Mouse (Mus musculus) forebrain, postnatal 0 days (tissue): ENCODE measurements at regions not wholly inside any gene's neighbourhood (a gene's known extent, or its start where the extent isn't known, plus 50 kb on each side); places are given as distances from the start of the nearest gene placed in this dataset.
A peak's percentile ranks its signal among the peaks of the same experiment; 100 is the strongest.

Experiments
- ATAC-seq: fragments of 200-750 bp; cut with Nextera tagmentation; 2 replicates; pipeline ENCODE4 v1.8.0; 2017; ENCODE audit warnings: mild to moderate bottlenecking, moderate library complexity
- DNase-seq: peaks from one replicate; pipeline ENCODE4 v3.0.0-alpha.2; 2015
- H3K27ac ChIP-seq: fragments of 300-500 bp; sonication (generic); 2 replicates; pipeline ENCODE4 v1.5.1; 2014; ENCODE audit warnings: low read depth, mild to moderate bottlenecking, antibody characterized with exemption, low read length, moderate library complexity, mixed read lengths
- H3K27me3 ChIP-seq: fragments of 300-500 bp; sonication (generic); 2 replicates; pipeline ENCODE4 v1.6.1; 2014; ENCODE audit warnings: mild to moderate bottlenecking, low read length, mixed read lengths; ENCODE audit not compliant: insufficient read depth
- H3K36me3 ChIP-seq: fragments of 300-500 bp; sonication (generic); 2 replicates; pipeline ENCODE4 v1.6.1; 2014; ENCODE audit warnings: mild to moderate bottlenecking, moderate library complexity; ENCODE audit not compliant: insufficient read depth
- H3K4me1 ChIP-seq: fragments of 300-500 bp; sonication (generic); 2 replicates; pipeline ENCODE4 v1.6.1; 2014; ENCODE audit warnings: antibody characterized with exemption; ENCODE audit not compliant: insufficient read depth
- H3K4me2 ChIP-seq: fragments of 300-500 bp; sonication (generic); 2 replicates; pipeline ENCODE4 v1.6.1; 2014; ENCODE audit warnings: low read depth, mild to moderate bottlenecking, moderate library complexity
- H3K4me3 ChIP-seq: fragments of 300-500 bp; sonication (generic); 2 replicates; pipeline ENCODE4 v1.5.1; 2014; ENCODE audit warnings: low read depth, low read length, mixed read lengths
- H3K9ac ChIP-seq: fragments of 300-500 bp; sonication (generic); 2 replicates; pipeline ENCODE4 v1.6.1; 2014; ENCODE audit warnings: mild to moderate bottlenecking
- H3K9me3 ChIP-seq: fragments of 300-500 bp; sonication (generic); 2 replicates; pipeline ENCODE4 v1.6.1; 2016; ENCODE audit warnings: low read length
- CTCF ChIP-seq: sonication (generic); IDR thresholded peaks from 2 replicates; pipeline ENCODE4 v1.5.1; 2016; ENCODE audit warnings: antibody characterized with exemption, control low read depth, low read depth
- WGBS: fragments of 180-500 bp; shearing (Covaris S2); extraction: QIAGEN DNeasy Blood & Tissue Kit; methylation state at CpG from one replicate; pipeline ENCODE4 v1.1.7; 2014; 5-methylcytosine and 5-hydroxymethylcytosine counted together

GRCm38 (mm10) chr7:117285206-117285605 is 95.6 kb upstream of the Xylt1 start:
- H3K9ac ChIP-seq, result no peak overlapping the region
- no peaks in the 10 kb centered on the region for H3K9me3 ChIP-seq
- no peaks in the 10 kb centered on the region for H3K36me3 ChIP-seq
- H3K4me1 ChIP-seq, result no peaks in the 10 kb centered on the region
- H3K4me3 ChIP-seq, result no peak overlapping the region
- DNase-seq (peak; percentile 50), ATAC-seq (no peak)
- no peak for TF ChIP-seq CTCF
- H3K27ac ChIP-seq, result no peak overlapping the region
- no peaks in the 10 kb centered on the region for H3K27me3 ChIP-seq
- no peak overlapping the region for H3K4me2 ChIP-seq
- WGBS, result 60% methylated on average over 3 of the region's 3 CpGs

GRCm38 (mm10) chr7:117285985-117286384 is 94.8 kb upstream of the Xylt1 start:
- 83% methylated on average over 5 of the region's 5 CpGs for WGBS
- no peak overlapping the region for H3K4me3 ChIP-seq
- H3K27me3 ChIP-seq, result no peaks in the 10 kb centered on the region
- DNase-seq (no peak), ATAC-seq (no peak)
- TF ChIP-seq CTCF, result no peak
- no peaks in the 10 kb centered on the region for H3K9me3 ChIP-seq
- no peak overlapping the region for H3K9ac ChIP-seq
- no peak overlapping the region for H3K4me2 ChIP-seq
- no peaks in the 10 kb centered on the region for H3K36me3 ChIP-seq
- no peak overlapping the region for H3K27ac ChIP-seq
- H3K4me1 ChIP-seq, result no peaks in the 10 kb centered on the region

GRCm38 (mm10) chr7:117303705-117304104 is 77.1 kb upstream of the Xylt1 start:
- Histone ChIP-seq H3K4me2 (no peak overlapping the region), H3K36me3 (no peaks in the 10 kb centered on the region), H3K27ac (no peak overlapping the region), H3K4me3 (no peak overlapping the region), H3K9me3 (no peaks in the 10 kb centered on the region), H3K9ac (no peak overlapping the region), H3K27me3 (no peaks in the 10 kb centered on the region), H3K4me1 (no peaks in the 10 kb centered on the region)
- TF ChIP-seq CTCF, result peak; percentile 36
- DNase-seq (no peak), ATAC-seq (no peak)
- 35% methylated on average over 2 of the region's 2 CpGs for WGBS

DNA sequence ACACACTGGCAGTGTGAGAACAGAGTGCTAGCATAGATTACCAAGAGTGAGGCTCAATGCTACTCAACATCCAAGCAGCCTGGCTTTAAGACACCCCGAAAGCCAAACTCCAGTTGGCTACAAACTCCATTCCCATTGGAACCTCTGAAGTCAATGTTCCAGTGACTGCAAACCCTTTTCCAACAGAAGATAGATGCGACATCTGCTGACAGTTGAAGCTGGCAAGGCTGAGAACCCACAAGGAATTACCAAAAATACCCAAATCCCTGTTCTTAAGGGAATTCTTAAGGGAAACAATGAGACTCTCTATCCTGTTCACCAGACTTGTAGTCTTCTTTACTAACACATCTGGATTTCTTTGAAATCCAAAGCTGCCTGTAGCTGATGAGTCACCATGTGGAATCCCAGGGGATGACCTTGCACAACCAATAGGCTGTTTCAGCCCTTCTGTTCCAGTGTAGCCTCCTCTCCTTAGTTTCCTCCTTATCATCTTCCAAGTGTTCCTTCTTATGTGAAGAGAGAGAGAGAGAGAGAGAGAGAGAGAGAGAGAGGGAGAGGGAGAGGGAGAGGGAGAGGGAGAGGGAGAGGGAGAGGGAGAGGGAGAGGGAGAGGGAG is 70.1 kb upstream of the Xylt1 start:
- no peak for TF ChIP-seq CTCF
- no peaks in the 10 kb centered on the region; the same call in 1 of the 2 replicates for H3K4me1 ChIP-seq
- no peak; the same call in 1 of the 2 replicates for ATAC-seq
- no peaks in the 10 kb centered on the region for H3K27me3 ChIP-seq
- no peaks in the 10 kb centered on the region for H3K36me3 ChIP-seq
- no peak overlapping the region for H3K9ac ChIP-seq
- WGBS, result 79% methylated on average over 2 of the region's 2 CpGs
- no peaks in the 10 kb centered on the region for H3K9me3 ChIP-seq
- no peak overlapping the region for H3K4me2 ChIP-seq
- no peak overlapping the region for H3K4me3 ChIP-seq
- H3K27ac ChIP-seq, result no peak overlapping the region
- no peak for DNase-seq

DNA sequence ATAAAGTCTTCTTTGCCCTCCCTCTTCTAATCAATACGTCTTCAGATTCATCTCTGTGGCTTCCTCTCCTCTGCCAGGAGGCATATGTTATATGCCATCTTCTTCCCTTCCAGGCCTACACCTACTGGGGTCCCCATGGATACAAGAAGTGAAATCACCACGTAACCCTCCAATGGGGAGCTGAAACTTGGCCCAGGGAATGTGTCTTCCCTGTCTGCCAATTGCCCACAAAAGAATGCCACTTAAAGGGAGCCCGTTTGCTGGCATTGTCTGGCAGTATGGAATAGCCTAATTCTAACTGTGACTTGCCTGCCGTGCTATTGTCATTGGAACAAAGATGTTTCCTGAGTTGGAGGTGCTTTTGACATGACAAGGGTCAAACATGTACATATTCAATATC is 69.5 kb upstream of the Xylt1 start:
- DNase-seq, result no peak
- Histone ChIP-seq H3K9me3 (no peaks in the 10 kb centered on the region), H3K27me3 (no peaks in the 10 kb centered on the region), H3K27ac (no peak overlapping the region), H3K4me2 (no peak overlapping the region), H3K9ac (no peak overlapping the region), H3K4me1 (no peaks in the 10 kb centered on the region; the same call in 1 of the 2 replicates), H3K36me3 (no peaks in the 10 kb centered on the region), H3K4me3 (no peak overlapping the region)
- TF ChIP-seq CTCF, result no peak
- WGBS, result 28% methylated on average over 4 of the region's 4 CpGs
- no peak for ATAC-seq

- ATAC-seq, result no peak; the same call in 1 of the 2 replicates
- H3K9ac ChIP-seq, result no peak overlapping the region
- WGBS, result 36% methylated on average over 5 of the region's 5 CpGs
- no peak for DNase-seq
- H3K4me1 ChIP-seq, result no peaks in the 10 kb centered on the region; the same call in 1 of the 2 replicates
- H3K36me3 ChIP-seq, result no peaks in the 10 kb centered on the region
- no peaks in the 10 kb centered on the region for H3K9me3 ChIP-seq
- no peak overlapping the region for H3K4me3 ChIP-seq
- no peak for TF ChIP-seq CTCF
- H3K4me2 ChIP-seq, result no peak overlapping the region
- H3K27me3 ChIP-seq, result no peaks in the 10 kb centered on the region
- H3K27ac ChIP-seq, result no peak overlapping the region
Measured at GRCm38 (mm10) chr7:117316126-117316805, 64.5 kb upstream of the Xylt1 start.

GRCm38 (mm10) chr7:117317362-117317761 is 63.4 kb upstream of the Xylt1 start:
- H3K36me3 ChIP-seq, result no peaks in the 10 kb centered on the region
- ATAC-seq (no peak), DNase-seq (peak; percentile 33)
- TF ChIP-seq CTCF, result no peak
- H3K4me3 ChIP-seq, result no peak overlapping the region
- no peak overlapping the region for H3K27ac ChIP-seq
- no peak overlapping the region for H3K4me2 ChIP-seq
- no peak overlapping the region for H3K9ac ChIP-seq
- no peaks in the 10 kb centered on the region for H3K9me3 ChIP-seq
- WGBS, result 55% methylated on average over 2 of the region's 2 CpGs
- no peaks in the 10 kb centered on the region for H3K4me1 ChIP-seq
- H3K27me3 ChIP-seq, result no peaks in the 10 kb centered on the region
